Mouse (Mus musculus) bone marrow macrophage, adult 2 months (primary cell): ENCODE measurements around the gene A030003K21Rik.

Experiments used
- CTCF ChIP-seq: IDR thresholded peaks from 2 replicates; pipeline ENCODE4 v1.5.1; 2012; ENCODE audit warnings: low read depth, mild to moderate bottlenecking, low read length, moderate library complexity
- POLR2A ChIP-seq: IDR thresholded peaks from 2 replicates; pipeline ENCODE4 v1.6.1; 2012; ENCODE audit warnings: mild to moderate bottlenecking, low read depth, low read length, borderline replicate concordance

GRCm38 (mm10) chr1:82992093-82992492 lies 48.9 kb upstream of the A030003K21Rik start:
- no peak for TF ChIP-seq CTCF
- TF ChIP-seq POLR2A, result no peak
